Mouse (Mus musculus) testis, postnatal 14 days (tissue): ENCODE measurements around the gene Zbtb34.

Source experiments
- DNase-seq: peaks from one replicate; pipeline ENCODE4 v3.0.0; 2021; ENCODE audit warnings: low spot score

The Zbtb34 gene

DNA sequence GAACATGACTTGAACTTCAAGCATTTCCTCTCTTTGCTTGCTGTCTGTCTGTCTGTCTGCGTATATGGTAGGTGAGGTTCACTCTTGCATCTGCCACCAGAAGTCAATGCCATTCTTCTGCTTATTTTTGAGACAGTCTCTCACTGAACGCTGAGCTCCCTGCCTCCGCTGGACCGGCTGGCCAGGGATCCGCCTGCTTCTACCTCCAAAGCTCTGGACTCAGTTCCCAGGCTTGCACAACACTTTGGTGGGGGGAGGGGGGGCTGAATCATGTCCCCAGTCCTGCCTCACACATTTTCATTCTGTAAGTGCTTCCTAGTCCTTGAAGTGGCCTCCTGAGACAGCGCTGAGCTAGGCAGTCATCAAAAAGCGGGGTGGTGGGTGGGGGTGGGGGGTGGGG is 32.0 kb downstream of the Zbtb34 start:
- no peak for DNase-seq

DNA sequence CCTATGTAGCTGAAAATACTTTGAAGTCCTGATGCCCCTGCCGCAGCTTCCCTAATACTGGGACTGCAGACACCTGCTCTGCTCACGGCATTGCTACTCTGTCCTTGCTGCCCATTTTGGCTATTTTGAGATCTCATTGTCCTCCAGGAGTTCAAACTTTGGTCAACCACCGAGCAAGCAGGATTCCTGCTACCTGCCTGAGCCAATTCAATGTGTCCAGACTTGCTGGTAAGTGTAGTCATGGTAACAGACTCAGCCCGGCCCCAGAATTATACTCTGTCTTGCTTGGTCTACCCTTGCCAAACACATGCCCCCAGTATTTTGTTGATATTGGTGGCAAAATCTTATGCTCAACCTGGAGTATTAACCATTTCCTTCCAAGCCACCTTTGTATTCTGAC is 34.1 kb downstream of the Zbtb34 start:
- no peak for DNase-seq

DNA sequence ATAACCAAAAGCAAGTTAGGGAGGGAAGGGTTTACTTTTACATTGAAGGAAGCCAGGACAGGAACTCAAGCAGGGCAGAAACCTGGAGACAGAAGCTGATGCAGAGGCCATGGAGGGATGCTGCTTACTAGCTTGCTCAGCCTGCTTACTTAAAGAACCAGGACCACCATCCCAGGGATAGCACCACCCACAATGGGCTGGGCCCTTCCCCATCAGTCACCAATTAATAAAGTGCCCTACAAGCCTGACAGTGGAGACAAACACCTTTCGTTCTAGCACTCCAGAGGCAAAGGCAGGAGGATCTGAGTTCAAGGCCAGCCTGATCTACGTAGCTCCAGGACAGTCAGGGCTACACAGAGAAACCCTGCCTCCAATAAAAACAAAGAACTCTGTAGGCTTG is 36.1 kb downstream of the Zbtb34 start:
- DNase-seq, result no peak

GRCm38 (mm10) chr2:33393951-33394635 is 37.0 kb downstream of the Zbtb34 start:
- DNase-seq, result no peak

GRCm38 (mm10) chr2:33393021-33393420 is 38.1 kb downstream of the Zbtb34 start:
- DNase-seq, result no peak

GRCm38 (mm10) chr2:33371648-33372408 is 59.3 kb downstream of the Zbtb34 start:
- DNase-seq, result peak; percentile 43

GRCm38 (mm10) chr2:33370777-33371647 is 60.1 kb downstream of the Zbtb34 start, which contains the start of gene Ralgps1:
Gene Ralgps1 (minus strand): TSS chr2:33371486.
- DNase-seq, result peak; percentile 98

- no peak for DNase-seq
Measured at GRCm38 (mm10) chr2:33370276-33370776, 60.8 kb downstream of the Zbtb34 start.

GRCm38 (mm10) chr2:33369453-33369852 is 61.7 kb downstream of the Zbtb34 start:
- no peak for DNase-seq

- DNase-seq, result no peak
Measured at GRCm38 (mm10) chr2:33368486-33368885, 62.6 kb downstream of the Zbtb34 start.

DNA sequence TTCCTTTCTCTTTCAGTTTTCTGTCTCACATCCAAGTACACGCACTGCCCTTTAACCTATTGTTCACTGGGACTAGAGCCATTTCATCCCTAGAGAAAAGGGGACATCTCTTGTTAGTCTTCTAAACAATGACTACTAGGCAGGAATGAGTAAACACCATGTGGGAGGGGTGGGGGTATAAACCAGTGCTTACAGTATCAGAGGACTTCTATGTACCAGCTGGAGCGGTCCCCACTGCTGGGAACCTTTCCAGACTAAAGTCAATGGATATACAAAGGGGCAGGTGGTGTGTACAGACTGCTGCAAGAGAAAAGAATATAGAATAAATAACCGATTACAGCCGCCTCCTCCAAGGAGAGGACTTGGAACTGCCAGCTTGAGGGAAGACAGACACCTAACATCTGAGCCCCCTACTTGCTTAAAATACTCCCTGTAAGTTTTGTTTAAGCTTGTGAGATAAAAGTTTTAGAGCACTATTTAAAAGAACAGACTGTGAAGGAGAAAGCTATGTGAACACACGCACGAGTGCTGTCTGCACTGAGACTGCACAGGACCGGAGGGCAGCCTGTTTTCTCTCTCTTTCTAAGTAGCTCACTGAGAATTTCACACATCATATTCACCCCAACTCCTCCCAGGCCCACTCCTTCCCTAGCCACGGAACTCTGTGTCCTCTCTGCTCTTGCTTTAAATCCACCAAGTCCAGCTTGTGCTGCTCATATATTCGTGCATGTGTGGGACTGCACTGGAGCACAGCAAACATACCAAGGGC is 65.2 kb downstream of the Zbtb34 start:
- no peak for DNase-seq

DNA sequence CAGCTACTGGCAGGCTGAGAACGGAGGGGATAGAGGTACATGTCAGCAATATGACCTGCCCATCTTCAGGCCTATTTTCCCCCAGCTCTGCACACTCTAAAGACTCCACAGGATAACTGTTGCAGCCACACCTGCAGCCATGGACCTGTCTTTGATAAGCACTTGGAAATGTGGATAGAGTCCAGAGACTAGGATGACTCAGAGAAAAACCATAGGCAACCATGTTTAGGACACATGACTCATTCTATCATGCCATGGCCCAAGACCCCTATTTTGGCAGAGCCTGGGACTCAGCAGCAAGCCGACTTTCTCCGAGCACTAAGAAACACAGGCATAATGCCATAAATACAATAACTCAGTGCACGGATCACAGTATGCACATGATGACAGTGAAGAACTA is 66.5 kb downstream of the Zbtb34 start:
- DNase-seq, result no peak

DNA sequence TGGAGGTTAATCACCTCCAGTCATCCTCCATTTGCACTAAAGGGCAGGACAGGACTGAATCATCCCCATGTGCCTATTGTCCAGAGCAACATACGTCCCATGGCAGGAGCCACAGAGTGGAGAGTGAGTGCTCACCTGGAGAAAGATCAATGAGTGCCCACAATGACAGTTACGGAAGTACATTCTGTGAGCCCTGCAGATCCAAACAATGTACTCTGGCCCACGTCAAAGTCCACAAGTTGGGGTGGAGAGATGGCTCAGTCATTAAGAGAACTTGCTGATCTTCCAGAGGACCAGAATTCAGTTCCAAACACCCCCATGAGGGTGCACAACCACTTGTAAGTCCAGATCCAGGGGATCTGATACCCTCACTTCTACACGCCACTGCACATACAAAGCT is 67.2 kb downstream of the Zbtb34 start:
- no peak for DNase-seq

- no peak for DNase-seq
Measured at GRCm38 (mm10) chr2:33361139-33361716, 69.9 kb downstream of the Zbtb34 start.

DNA sequence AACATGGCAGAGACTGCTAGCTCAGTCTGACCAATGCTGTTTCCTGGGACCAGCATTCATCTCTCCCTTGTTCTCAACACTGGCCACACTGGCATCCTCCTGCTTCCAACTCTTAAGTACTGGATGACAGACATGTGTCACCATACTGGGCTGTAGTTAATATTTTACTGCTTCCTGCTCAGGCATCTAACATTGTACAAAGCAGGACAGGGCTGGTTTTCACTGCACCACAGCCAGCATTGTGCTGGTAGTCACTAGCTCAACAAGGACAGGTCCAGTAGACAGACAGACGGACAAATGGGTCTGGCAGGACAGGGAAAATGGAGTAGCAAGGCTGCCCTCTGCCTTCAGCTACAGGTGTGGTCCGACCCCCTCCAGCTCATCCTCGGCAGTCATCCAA is 70.6 kb downstream of the Zbtb34 start:
- no peak for DNase-seq

DNA sequence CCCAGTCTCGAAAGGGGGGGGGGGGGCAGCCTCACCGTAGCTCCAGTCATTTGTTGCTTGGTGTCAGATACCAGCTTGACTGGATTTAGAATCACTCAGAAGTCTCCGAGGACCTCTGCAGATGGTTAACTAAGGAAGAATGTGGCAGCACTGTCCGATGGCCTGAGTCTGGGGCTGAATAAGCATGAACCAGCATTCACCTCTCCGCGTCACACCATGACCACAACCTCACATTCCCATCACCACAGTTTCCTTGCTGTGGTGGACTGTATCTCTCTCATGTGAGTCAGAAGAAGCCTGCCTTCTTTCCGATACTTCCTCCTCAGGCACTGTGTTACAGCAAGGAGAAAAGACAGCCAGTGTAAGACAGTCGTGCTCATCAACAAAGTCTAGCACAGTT is 71.9 kb downstream of the Zbtb34 start:
- no peak for DNase-seq

- no peak for DNase-seq
Measured at GRCm38 (mm10) chr2:33357250-33357838, 73.8 kb downstream of the Zbtb34 start.
